Mouse (Mus musculus): ENCODE measurements around the gene Pigo. TPM values are rescaled to one million over a fixed set of nuclear protein-coding genes. Genes with fewer than 3 reads are reported as not detected.
A peak's percentile ranks its signal among the peaks of the same experiment; 100 is the strongest.

Pigo gene
- polyA plus RNA-seq, 2 experiments: 8.3 to 9.2 TPM

DNA sequence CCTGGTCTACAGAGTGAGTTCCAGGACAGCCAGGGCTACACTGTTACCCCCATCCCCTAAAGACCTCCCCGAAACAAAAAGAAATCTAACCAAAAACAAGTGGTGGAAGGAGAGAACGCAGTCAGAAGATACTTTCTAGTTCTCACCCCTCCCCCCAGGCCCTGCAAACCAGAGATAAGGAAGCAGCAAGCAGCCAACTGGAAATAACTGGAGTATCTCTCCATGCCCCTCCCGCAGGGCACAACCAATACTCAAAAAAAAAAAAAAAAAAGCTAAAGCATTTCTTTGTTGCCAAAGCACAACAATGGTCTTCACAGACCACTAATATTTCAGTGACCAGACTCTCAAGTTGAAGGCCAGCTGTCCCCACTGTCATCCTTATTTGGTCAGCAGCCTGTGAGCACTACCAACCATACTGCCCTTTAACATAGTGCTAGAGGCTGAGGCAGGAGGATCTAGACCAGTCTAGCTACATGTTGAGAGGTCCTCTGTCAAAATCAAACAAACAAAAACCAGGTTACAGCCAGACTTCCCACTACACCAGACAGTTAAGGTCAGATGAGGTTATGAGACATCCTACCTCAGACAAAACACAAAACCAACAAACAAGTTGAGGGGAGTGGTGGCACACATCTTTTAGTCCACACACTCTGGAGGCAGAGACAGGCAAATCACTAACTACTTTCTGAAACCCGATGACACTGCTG is 12.4 kb upstream of the Pigo start:
- Histone ChIP-seq H3K4me1 (replicated peaks; ENCODE audit: control insufficient read depth in 2 of 2, insufficient read depth in 2 of 2, low read length in 1 of 2) (peaks cover 30 to 35% of the 10 kb centered on the region in 2 experiments), H3K4me2 (ENCODE audit: low read depth) (peak overlapping the region; percentile 86), H3K9ac (replicated peaks) (peak overlapping the region; percentile 93), H3K36me3 (replicated peaks; ENCODE audit: control insufficient read depth, insufficient read depth, low read depth) (peaks cover 22% of the 10 kb centered on the region), H3K9me3 (ENCODE audit: control insufficient read depth, low read length) (no peaks in the 10 kb centered on the region), H3K27me3 (ENCODE audit: control insufficient read depth, insufficient read depth, low read length) (no peaks in the 10 kb centered on the region), H3K27ac (peak overlapping the region; percentile 98), H3K4me3 (ENCODE audit: insufficient read depth in 1 of 2, low read depth in 2 of 2, low read length in 2 of 2) (peak overlapping the region; percentile 76 to 84)
- DNase-seq (ENCODE audit: low read depth in 3 of 3, low spot score in 3 of 3) (peak; percentile 85 to 86 (median 86)), ATAC-seq (ENCODE audit: insufficient read depth) (peak; percentile 63)
- under 1% methylated on average over 4 of the region's 4 CpGs for WGBS (ENCODE audit: insufficient replicate concordance)
- TF ChIP-seq EP300 (IDR thresholded peaks at IDR 0.05; ENCODE audit: low read depth) (peak; percentile 95), CTCF (IDR thresholded peaks at IDR 0.05; ENCODE audit: low read depth) (no peak; the same call in 1 of the 2 replicates)

DNA sequence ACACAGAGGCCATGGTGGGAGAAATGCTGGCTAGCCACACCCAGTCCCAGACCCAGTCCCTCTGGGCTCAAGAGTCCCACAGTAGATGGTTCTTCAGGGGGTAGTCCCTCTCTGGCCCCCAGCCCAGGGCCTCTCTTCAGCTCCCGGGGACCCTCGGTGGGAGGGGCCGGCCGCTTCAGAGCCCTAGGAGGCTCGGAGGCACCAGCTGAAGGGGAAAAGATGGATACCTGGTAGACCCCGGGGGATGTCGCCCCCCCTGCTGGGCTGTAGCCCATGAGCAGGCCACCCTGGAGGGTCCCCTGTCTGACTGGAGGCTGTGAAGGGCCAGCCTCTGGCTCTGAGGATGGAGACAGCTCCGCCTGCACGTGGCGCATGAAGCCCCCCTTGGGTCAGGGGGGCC is 10.7 kb upstream of the Pigo start:
- peaks cover 22% of the 10 kb centered on the region for H3K36me3 ChIP-seq (replicated peaks; ENCODE audit: control insufficient read depth, insufficient read depth, low read depth)
- no peak overlapping the region for H3K27ac ChIP-seq
- H3K9me3 ChIP-seq (ENCODE audit: control insufficient read depth, low read length): no peaks in the 10 kb centered on the region
- peak overlapping the region; percentile 86 for H3K4me2 ChIP-seq (ENCODE audit: low read depth)
- peaks cover 35 to 38% of the 10 kb centered on the region in 2 experiments for H3K4me1 ChIP-seq (replicated peaks; ENCODE audit: control insufficient read depth in 2 of 2, insufficient read depth in 2 of 2, low read length in 1 of 2)
- WGBS (ENCODE audit: insufficient replicate concordance): 82% methylated on average over 10 of the region's 10 CpGs
- H3K9ac ChIP-seq (replicated peaks): peak overlapping the region; percentile 93; the same call in 1 of the 2 replicates
- DNase-seq (ENCODE audit: low read depth in 3 of 3, low spot score in 3 of 3) (no peak), ATAC-seq (ENCODE audit: insufficient read depth) (no peak)
- TF ChIP-seq EP300 (IDR thresholded peaks at IDR 0.05; ENCODE audit: low read depth) (no peak), CTCF (IDR thresholded peaks at IDR 0.05; ENCODE audit: low read depth) (no peak)
- no peaks in the 10 kb centered on the region for H3K27me3 ChIP-seq (ENCODE audit: control insufficient read depth, insufficient read depth, low read length)
- H3K4me3 ChIP-seq (ENCODE audit: insufficient read depth in 1 of 2, low read depth in 2 of 2, low read length in 2 of 2): peak overlapping the region in 1 of 2 experiments; percentile 76; a peak in 2 of 4 replicates

DNA sequence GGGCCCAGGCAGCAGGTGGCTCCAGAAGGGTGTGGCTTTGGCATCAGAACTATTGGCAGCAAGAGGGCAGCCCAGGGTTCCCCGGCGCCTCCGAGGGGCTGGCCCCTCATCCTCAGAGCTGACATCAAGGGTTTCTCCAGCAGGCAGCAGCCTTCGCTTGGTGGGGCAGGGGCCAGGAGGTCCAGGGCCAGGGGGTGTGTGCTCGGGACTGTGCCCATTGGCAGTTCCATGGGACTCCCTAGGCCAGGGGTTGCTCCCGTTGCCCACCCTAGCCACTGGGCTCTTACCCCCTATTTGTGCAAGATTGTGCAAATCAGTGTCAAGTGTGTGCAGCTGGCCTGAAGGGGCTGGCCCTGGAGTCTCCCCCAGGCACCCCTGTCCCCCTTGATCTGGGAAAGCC is 10.2 kb upstream of the Pigo start:
- Histone ChIP-seq H3K36me3 (replicated peaks; ENCODE audit: control insufficient read depth, insufficient read depth, low read depth) (peaks cover 22% of the 10 kb centered on the region), H3K9me3 (ENCODE audit: control insufficient read depth, low read length) (no peaks in the 10 kb centered on the region), H3K9ac (replicated peaks) (no peak overlapping the region), H3K27ac (no peak overlapping the region), H3K4me2 (ENCODE audit: low read depth) (peak overlapping the region; percentile 15; the same call in 1 of the 2 replicates), H3K27me3 (ENCODE audit: control insufficient read depth, insufficient read depth, low read length) (no peaks in the 10 kb centered on the region), H3K4me1 (replicated peaks; ENCODE audit: control insufficient read depth in 2 of 2, insufficient read depth in 2 of 2, low read length in 1 of 2) (peaks cover 34 to 38% of the 10 kb centered on the region in 2 experiments), H3K4me3 (ENCODE audit: insufficient read depth in 1 of 2, low read depth in 2 of 2, low read length in 2 of 2) (no peak overlapping the region)
- 75% methylated on average over 6 of the region's 6 CpGs for WGBS (ENCODE audit: insufficient replicate concordance)
- TF ChIP-seq CTCF (IDR thresholded peaks at IDR 0.05; ENCODE audit: low read depth): peak; percentile 13; the same call in 1 of the 2 replicates
- TF ChIP-seq EP300 (IDR thresholded peaks at IDR 0.05; ENCODE audit: low read depth): no peak
- ATAC-seq (ENCODE audit: insufficient read depth) (no peak), DNase-seq (ENCODE audit: low read depth in 3 of 3, low spot score in 3 of 3) (no peak)

DNA sequence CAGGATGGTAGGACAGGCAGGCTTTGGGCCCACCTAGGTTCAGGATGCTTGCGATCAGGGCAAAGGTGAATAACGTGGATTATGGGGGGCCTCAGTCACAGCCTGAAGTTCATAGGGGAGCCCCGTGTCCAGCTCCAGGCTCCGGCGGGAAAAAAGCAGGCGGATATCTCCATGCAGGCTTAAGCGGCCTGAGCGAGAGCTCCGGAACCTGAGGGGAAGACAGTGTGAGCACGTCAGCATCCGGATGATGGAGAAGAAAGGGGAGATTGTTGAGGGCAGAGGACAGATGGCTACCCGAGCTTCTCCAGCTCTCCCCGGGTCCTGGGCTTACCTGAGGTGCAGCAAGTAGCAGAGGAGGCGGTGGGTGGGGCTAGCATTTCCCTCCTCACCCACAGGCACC is 7.9 kb upstream of the Pigo start:
- Histone ChIP-seq H3K9ac (replicated peaks) (no peak overlapping the region), H3K27me3 (ENCODE audit: control insufficient read depth, insufficient read depth, low read length) (no peaks in the 10 kb centered on the region), H3K4me1 (replicated peaks; ENCODE audit: control insufficient read depth in 2 of 2, insufficient read depth in 2 of 2, low read length in 1 of 2) (peaks cover 22 to 31% of the 10 kb centered on the region in 2 experiments), H3K4me2 (ENCODE audit: low read depth) (no peak overlapping the region), H3K27ac (no peak overlapping the region), H3K9me3 (ENCODE audit: control insufficient read depth, low read length) (no peaks in the 10 kb centered on the region), H3K4me3 (ENCODE audit: insufficient read depth in 1 of 2, low read depth in 2 of 2, low read length in 2 of 2) (no peak overlapping the region), H3K36me3 (replicated peaks; ENCODE audit: control insufficient read depth, insufficient read depth, low read depth) (peaks cover 34% of the 10 kb centered on the region)
- ATAC-seq (ENCODE audit: insufficient read depth) (no peak), DNase-seq (ENCODE audit: low read depth in 3 of 3, low spot score in 3 of 3) (no peak)
- WGBS (ENCODE audit: insufficient replicate concordance): 82% methylated on average over 14 of the region's 14 CpGs
- TF ChIP-seq EP300 (IDR thresholded peaks at IDR 0.05; ENCODE audit: low read depth) (no peak), CTCF (IDR thresholded peaks at IDR 0.05; ENCODE audit: low read depth) (no peak)

DNA sequence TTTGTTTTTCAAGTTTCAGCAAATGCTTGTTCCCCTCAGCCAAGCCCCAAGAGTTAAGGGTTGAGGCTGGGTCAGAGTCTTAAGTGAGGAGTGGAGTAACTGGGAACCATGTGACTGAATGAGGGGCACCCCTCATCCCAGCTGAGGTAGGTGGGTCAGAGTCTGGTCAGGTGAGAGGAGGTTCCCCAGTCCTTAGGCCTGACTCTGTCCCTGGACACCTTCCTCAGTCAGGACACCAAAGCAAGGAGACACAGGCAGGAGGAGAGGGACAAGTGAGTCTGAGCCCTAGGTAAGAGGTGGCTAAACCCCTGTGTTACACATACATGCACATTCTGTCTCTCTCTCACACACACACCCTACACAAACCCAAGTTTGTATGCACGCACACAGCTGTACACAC is 6.9 kb upstream of the Pigo start:
- Histone ChIP-seq H3K4me2 (ENCODE audit: low read depth) (no peak overlapping the region), H3K4me3 (ENCODE audit: insufficient read depth in 1 of 2, low read depth in 2 of 2, low read length in 2 of 2) (no peak overlapping the region), H3K36me3 (replicated peaks; ENCODE audit: control insufficient read depth, insufficient read depth, low read depth) (peaks cover 39% of the 10 kb centered on the region), H3K4me1 (replicated peaks; ENCODE audit: control insufficient read depth in 2 of 2, insufficient read depth in 2 of 2, low read length in 1 of 2) (peaks cover 18 to 23% of the 10 kb centered on the region in 2 experiments), H3K27me3 (ENCODE audit: control insufficient read depth, insufficient read depth, low read length) (no peaks in the 10 kb centered on the region), H3K27ac (no peak overlapping the region), H3K9ac (replicated peaks) (no peak overlapping the region), H3K9me3 (ENCODE audit: control insufficient read depth, low read length) (no peaks in the 10 kb centered on the region)
- ATAC-seq (ENCODE audit: insufficient read depth) (no peak), DNase-seq (ENCODE audit: low read depth in 3 of 3, low spot score in 3 of 3) (no peak)
- 86% methylated on average over 1 of the region's 1 CpGs for WGBS (ENCODE audit: insufficient replicate concordance)
- TF ChIP-seq EP300 (IDR thresholded peaks at IDR 0.05; ENCODE audit: low read depth) (no peak), CTCF (IDR thresholded peaks at IDR 0.05; ENCODE audit: low read depth) (no peak)

All from liver, embryonic 14.5 days (tissue).